Mouse (Mus musculus): ENCODE results near the gene Fras1. TPM values are rescaled to one million over a fixed set of nuclear protein-coding genes. Genes with fewer than 3 reads are reported as not detected.

The Fras1 gene
- polyA plus RNA-seq, 1 experiment from 2014 or later, result 43.9 TPM

- H3K4me3 ChIP-seq (ENCODE audit: low read depth, low read length), result no peak overlapping the region
- 87% methylated on average over 3 of the region's 3 CpGs for WGBS (ENCODE audit: insufficient replicate concordance)
Measured at GRCm38 (mm10) chr5:96515860-96516311, 142.1 kb downstream of the Fras1 start.

DNA sequence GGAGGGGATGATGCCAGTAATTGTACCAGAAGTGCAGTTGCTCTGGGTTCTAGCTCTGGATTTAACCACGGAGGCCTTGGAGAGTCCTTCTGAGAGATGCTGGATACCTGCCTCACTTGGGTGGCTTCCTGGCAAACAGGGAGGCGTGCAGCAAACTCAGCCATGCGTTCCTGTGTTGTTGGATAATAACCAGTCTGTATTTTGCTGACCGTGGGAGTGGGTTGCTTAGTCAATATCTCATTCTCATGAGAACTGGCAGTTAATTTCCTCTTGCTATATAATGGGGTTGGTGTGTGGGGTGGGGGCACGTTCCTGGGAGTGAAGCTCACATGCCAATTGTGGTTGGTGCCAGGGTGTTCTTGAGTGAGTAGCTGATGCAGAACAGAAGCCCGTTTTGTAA, 142.6 kb downstream of the Fras1 start:
- no peak overlapping the region for H3K9ac ChIP-seq (ENCODE audit: low read depth, low read length)
- H3K9me3 ChIP-seq (replicated peaks; ENCODE audit: control insufficient read depth, low read length), result no peaks in the 10 kb centered on the region
- H3K36me3 ChIP-seq (ENCODE audit: control insufficient read depth, insufficient read depth, low read length), result no peaks in the 10 kb centered on the region
- ATAC-seq (replicated peaks; ENCODE audit: insufficient number of reproducible peaks, low FRiP score, low TSS enrichment), result no peak
- H3K4me3 ChIP-seq (ENCODE audit: low read depth, low read length), result no peak overlapping the region
- WGBS (ENCODE audit: insufficient replicate concordance), result 77% methylated on average over 6 of the region's 6 CpGs
- H3K4me2 ChIP-seq, result no peak overlapping the region
- peaks cover 7% of the 10 kb centered on the region; the same call in 1 of the 2 replicates for H3K4me1 ChIP-seq (ENCODE audit: control insufficient read depth, insufficient read depth, low read length)
- no peak overlapping the region for H3K27ac ChIP-seq (ENCODE audit: low read depth, low read length)
- no peaks in the 10 kb centered on the region for H3K27me3 ChIP-seq (ENCODE audit: control insufficient read depth, insufficient read depth, low read length)

More at GRCm38 (mm10) chr5:96515860-96516311, 142.1 kb downstream of the Fras1 start:
- Histone ChIP-seq H3K4me2 (no peak overlapping the region), H3K4me1 (ENCODE audit: control insufficient read depth, insufficient read depth, low read length) (peaks cover 7% of the 10 kb centered on the region; the same call in 1 of the 2 replicates), H3K9me3 (replicated peaks; ENCODE audit: control insufficient read depth, low read length) (no peaks in the 10 kb centered on the region), H3K27me3 (ENCODE audit: control insufficient read depth, insufficient read depth, low read length) (no peaks in the 10 kb centered on the region), H3K36me3 (ENCODE audit: control insufficient read depth, insufficient read depth, low read length) (no peaks in the 10 kb centered on the region), H3K27ac (ENCODE audit: low read depth, low read length) (no peak overlapping the region), H3K9ac (ENCODE audit: low read depth, low read length) (no peak overlapping the region)
- no peak for ATAC-seq (replicated peaks; ENCODE audit: insufficient number of reproducible peaks, low FRiP score, low TSS enrichment)

DNA sequence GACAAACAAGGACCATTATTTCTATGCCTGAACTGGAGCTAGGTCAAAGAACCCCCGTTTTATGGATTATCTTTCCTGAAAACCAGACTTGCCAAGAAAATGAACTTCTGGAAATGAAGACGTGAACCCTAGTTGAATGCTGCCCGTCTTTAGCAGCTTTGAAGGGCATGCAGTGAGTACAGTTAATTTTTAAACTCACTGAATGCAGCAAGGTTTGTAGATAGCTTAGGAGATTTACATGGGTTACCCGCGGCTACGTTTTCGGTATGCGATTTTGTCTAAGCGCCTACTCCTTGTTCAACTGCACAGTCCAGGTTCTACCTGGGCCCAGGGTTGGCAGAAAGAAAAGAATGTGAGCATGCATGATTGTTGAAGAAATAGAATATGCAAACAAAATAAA, 147.8 kb downstream of the Fras1 start:
- Histone ChIP-seq H3K9me3 (replicated peaks; ENCODE audit: control insufficient read depth, low read length) (no peaks in the 10 kb centered on the region), H3K4me2 (no peak overlapping the region), H3K36me3 (ENCODE audit: control insufficient read depth, insufficient read depth, low read length) (no peaks in the 10 kb centered on the region), H3K27ac (ENCODE audit: low read depth, low read length) (no peak overlapping the region), H3K9ac (ENCODE audit: low read depth, low read length) (no peak overlapping the region), H3K4me3 (ENCODE audit: low read depth, low read length) (no peak overlapping the region), H3K27me3 (ENCODE audit: control insufficient read depth, insufficient read depth, low read length) (no peaks in the 10 kb centered on the region), H3K4me1 (ENCODE audit: control insufficient read depth, insufficient read depth, low read length) (no peaks in the 10 kb centered on the region)
- WGBS (ENCODE audit: insufficient replicate concordance), result 86% methylated on average over 9 of the region's 9 CpGs
- no peak for ATAC-seq (replicated peaks; ENCODE audit: insufficient number of reproducible peaks, low FRiP score, low TSS enrichment)

- no peaks in the 10 kb centered on the region for H3K4me1 ChIP-seq (ENCODE audit: control insufficient read depth, insufficient read depth, low read length)
- no peak overlapping the region for H3K4me3 ChIP-seq (ENCODE audit: low read depth, low read length)
- WGBS (ENCODE audit: insufficient replicate concordance), result 77% methylated on average over 5 of the region's 5 CpGs
- no peaks in the 10 kb centered on the region for H3K27me3 ChIP-seq (ENCODE audit: control insufficient read depth, insufficient read depth, low read length)
- no peaks in the 10 kb centered on the region for H3K9me3 ChIP-seq (replicated peaks; ENCODE audit: control insufficient read depth, low read length)
- no peaks in the 10 kb centered on the region for H3K36me3 ChIP-seq (ENCODE audit: control insufficient read depth, insufficient read depth, low read length)
- H3K4me2 ChIP-seq, result no peak overlapping the region
- no peak overlapping the region for H3K9ac ChIP-seq (ENCODE audit: low read depth, low read length)
- H3K27ac ChIP-seq (ENCODE audit: low read depth, low read length), result no peak overlapping the region
- no peak for ATAC-seq (replicated peaks; ENCODE audit: insufficient number of reproducible peaks, low FRiP score, low TSS enrichment)
Measured at GRCm38 (mm10) chr5:96522909-96523409, 149.2 kb downstream of the Fras1 start.

DNA sequence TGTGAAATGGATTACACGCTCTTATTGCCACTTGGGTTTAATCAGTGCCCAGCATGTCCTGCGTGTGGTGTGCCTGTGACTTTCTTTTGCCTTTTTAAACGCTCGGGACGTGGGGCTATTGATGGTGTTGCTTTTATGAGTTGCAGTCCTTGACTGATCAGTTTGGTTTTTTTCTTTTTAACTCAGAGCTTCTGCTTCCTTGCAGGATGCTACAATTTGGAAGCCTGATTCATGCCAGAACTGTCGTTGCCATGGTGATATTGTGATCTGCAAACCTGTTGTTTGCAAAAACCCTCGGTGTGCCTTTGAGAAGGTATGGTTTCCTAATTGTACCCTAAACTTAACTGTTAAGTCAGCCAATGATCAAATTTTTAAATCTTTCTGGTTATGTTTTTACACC, 154.5 kb downstream of the Fras1 start:
- Histone ChIP-seq H3K4me3 (ENCODE audit: low read depth, low read length) (no peak overlapping the region), H3K27ac (ENCODE audit: low read depth, low read length) (no peak overlapping the region), H3K27me3 (ENCODE audit: control insufficient read depth, insufficient read depth, low read length) (no peaks in the 10 kb centered on the region), H3K4me2 (no peak overlapping the region), H3K4me1 (ENCODE audit: control insufficient read depth, insufficient read depth, low read length) (no peaks in the 10 kb centered on the region), H3K9me3 (replicated peaks; ENCODE audit: control insufficient read depth, low read length) (no peaks in the 10 kb centered on the region), H3K9ac (ENCODE audit: low read depth, low read length) (no peak overlapping the region), H3K36me3 (ENCODE audit: control insufficient read depth, insufficient read depth, low read length) (no peaks in the 10 kb centered on the region)
- ATAC-seq (replicated peaks; ENCODE audit: insufficient number of reproducible peaks, low FRiP score, low TSS enrichment), result no peak
- 83% methylated on average over 7 of the region's 7 CpGs for WGBS (ENCODE audit: insufficient replicate concordance)

- Histone ChIP-seq H3K9me3 (replicated peaks; ENCODE audit: control insufficient read depth, low read length) (no peaks in the 10 kb centered on the region), H3K27me3 (ENCODE audit: control insufficient read depth, insufficient read depth, low read length) (no peaks in the 10 kb centered on the region), H3K9ac (ENCODE audit: low read depth, low read length) (no peak overlapping the region), H3K27ac (ENCODE audit: low read depth, low read length) (no peak overlapping the region), H3K36me3 (ENCODE audit: control insufficient read depth, insufficient read depth, low read length) (no peaks in the 10 kb centered on the region), H3K4me3 (ENCODE audit: low read depth, low read length) (no peak overlapping the region), H3K4me2 (no peak overlapping the region), H3K4me1 (ENCODE audit: control insufficient read depth, insufficient read depth, low read length) (no peaks in the 10 kb centered on the region)
- WGBS (ENCODE audit: insufficient replicate concordance), result 76% methylated on average over 3 of the region's 3 CpGs
- no peak for ATAC-seq (replicated peaks; ENCODE audit: insufficient number of reproducible peaks, low FRiP score, low TSS enrichment)
Measured at GRCm38 (mm10) chr5:96530516-96530915, 156.8 kb downstream of the Fras1 start.

DNA sequence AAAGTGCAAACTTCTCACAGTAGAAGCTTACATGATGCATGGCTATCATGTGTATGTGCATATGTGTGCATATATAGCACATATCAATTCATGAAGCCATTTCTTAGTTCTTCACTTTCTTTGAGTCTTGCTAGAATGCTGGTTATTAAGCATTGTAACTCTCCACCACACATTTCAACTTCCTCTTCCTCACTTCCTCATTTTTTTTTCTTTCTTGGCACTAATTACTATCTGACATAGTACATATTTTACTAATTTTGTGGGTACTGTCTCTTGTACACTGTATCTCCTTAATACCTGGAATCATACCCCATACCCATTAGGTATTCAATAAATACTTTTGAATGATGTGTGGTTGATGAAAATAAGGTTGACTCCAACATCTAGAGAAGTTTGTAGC, 158.2 kb downstream of the Fras1 start:
- Histone ChIP-seq H3K27me3 (ENCODE audit: control insufficient read depth, insufficient read depth, low read length) (no peaks in the 10 kb centered on the region), H3K4me3 (ENCODE audit: low read depth, low read length) (no peak overlapping the region), H3K9me3 (replicated peaks; ENCODE audit: control insufficient read depth, low read length) (no peaks in the 10 kb centered on the region), H3K4me1 (ENCODE audit: control insufficient read depth, insufficient read depth, low read length) (no peaks in the 10 kb centered on the region), H3K4me2 (no peak overlapping the region), H3K36me3 (ENCODE audit: control insufficient read depth, insufficient read depth, low read length) (no peaks in the 10 kb centered on the region), H3K27ac (ENCODE audit: low read depth, low read length) (no peak overlapping the region), H3K9ac (ENCODE audit: low read depth, low read length) (no peak overlapping the region)
- no peak for ATAC-seq (replicated peaks; ENCODE audit: insufficient number of reproducible peaks, low FRiP score, low TSS enrichment)

- H3K9me3 ChIP-seq (replicated peaks; ENCODE audit: control insufficient read depth, low read length), result no peaks in the 10 kb centered on the region
- H3K27me3 ChIP-seq (ENCODE audit: control insufficient read depth, insufficient read depth, low read length), result no peaks in the 10 kb centered on the region
- no peaks in the 10 kb centered on the region for H3K4me1 ChIP-seq (ENCODE audit: control insufficient read depth, insufficient read depth, low read length)
- 86% methylated on average over 3 of the region's 3 CpGs for WGBS (ENCODE audit: insufficient replicate concordance)
- no peak overlapping the region for H3K9ac ChIP-seq (ENCODE audit: low read depth, low read length)
- H3K36me3 ChIP-seq (ENCODE audit: control insufficient read depth, insufficient read depth, low read length), result no peaks in the 10 kb centered on the region
- no peak for ATAC-seq (replicated peaks; ENCODE audit: insufficient number of reproducible peaks, low FRiP score, low TSS enrichment)
- H3K27ac ChIP-seq (ENCODE audit: low read depth, low read length), result no peak overlapping the region
- no peak overlapping the region for H3K4me2 ChIP-seq
- H3K4me3 ChIP-seq (ENCODE audit: low read depth, low read length), result no peak overlapping the region
Measured at GRCm38 (mm10) chr5:96536527-96536926, 162.8 kb downstream of the Fras1 start.

GRCm38 (mm10) chr5:96536937-96537336, 163.2 kb downstream of the Fras1 start:
- Histone ChIP-seq H3K4me1 (ENCODE audit: control insufficient read depth, insufficient read depth, low read length) (no peaks in the 10 kb centered on the region), H3K27me3 (ENCODE audit: control insufficient read depth, insufficient read depth, low read length) (no peaks in the 10 kb centered on the region), H3K27ac (ENCODE audit: low read depth, low read length) (no peak overlapping the region), H3K36me3 (ENCODE audit: control insufficient read depth, insufficient read depth, low read length) (no peaks in the 10 kb centered on the region), H3K9ac (ENCODE audit: low read depth, low read length) (no peak overlapping the region), H3K9me3 (replicated peaks; ENCODE audit: control insufficient read depth, low read length) (no peaks in the 10 kb centered on the region), H3K4me2 (no peak overlapping the region), H3K4me3 (ENCODE audit: low read depth, low read length) (no peak overlapping the region)
- 89% methylated on average over 7 of the region's 7 CpGs for WGBS (ENCODE audit: insufficient replicate concordance)
- no peak for ATAC-seq (replicated peaks; ENCODE audit: insufficient number of reproducible peaks, low FRiP score, low TSS enrichment)
